Mouse (Mus musculus) lung, adult 2 months (tissue): ENCODE results near the gene Dgkq. TPM values are rescaled to one million over a fixed set of nuclear protein-coding genes. Genes with fewer than 3 reads are reported as not detected.

Experiments
- DNase-seq: peaks from one replicate; pipeline ENCODE4 v3.0.0; 2022
- H3K4me1 ChIP-seq: fragments of 200-500 bp; 2 replicates; pipeline ENCODE4 v1.6.1; 2011; ENCODE audit warnings: low read length; ENCODE audit not compliant: control insufficient read depth, insufficient read depth
- H3K4me3 ChIP-seq: fragments of 200-500 bp; replicated peaks from 2 replicates; pipeline ENCODE3; 2011; ENCODE audit warnings: low read depth, mild to moderate bottlenecking, control low read depth, low read length; ENCODE audit errors: extremely low read depth
- CTCF ChIP-seq: fragments of 200-500 bp; IDR thresholded peaks from 2 replicates; pipeline ENCODE4 v1.5.1; 2011; ENCODE audit warnings: mild to moderate bottlenecking, low read length, control low read depth; ENCODE audit not compliant: insufficient read depth
- POLR2A ChIP-seq: fragments of 200-500 bp; IDR thresholded peaks from 2 replicates; pipeline ENCODE4 v1.6.1; 2011; ENCODE audit warnings: low read depth, mild to moderate bottlenecking, control low read depth, low read length, borderline replicate concordance; ENCODE audit errors: extremely low read depth
- WGBS: fragments of 180-500 bp; shearing (Covaris S2); methylation state at CpG from one replicate; pipeline ENCODE4 v1.1.7; 2018; 5-methylcytosine and 5-hydroxymethylcytosine counted together
- polyA plus RNA-seq: library from polyadenylated mRNA; depleted of rRNA; stranded (reverse); fragments of >200 nt; gene quantifications from 2 replicates; pipeline ENCODE4 v1.2.3, GENCODE M21; 2012

Dgkq gene
- polyA plus RNA-seq, 1 experiment, result 27.5 TPM

DNA sequence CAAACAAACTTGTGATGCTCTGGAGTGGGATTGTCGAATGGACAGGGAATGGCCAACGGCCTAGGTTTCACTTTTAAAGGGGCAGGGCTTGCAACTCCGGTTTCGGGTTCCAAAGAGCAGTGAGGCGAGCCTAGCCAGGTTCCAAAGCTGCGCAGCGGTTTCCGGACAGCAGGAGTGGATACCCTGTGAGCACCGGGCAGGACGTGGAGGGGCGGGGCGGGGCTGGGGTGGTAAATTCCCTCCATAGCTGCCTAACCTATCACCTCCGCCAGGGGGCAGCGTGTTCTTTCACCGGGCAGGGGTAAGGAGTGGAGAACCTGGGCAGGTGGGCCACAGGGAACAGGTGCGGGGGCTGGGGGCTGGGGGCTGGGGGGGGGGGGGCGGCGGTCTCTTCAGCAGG, 22.8 kb upstream of the Dgkq start, which contains the start of gene Fgfrl1:
Fgfrl1 (plus strand) TSS at position 112 of the 400 bp plus-strand sequence.
- peak; percentile 69 for DNase-seq
- WGBS, result 1% methylated on average over 18 of the region's 18 CpGs
- H3K4me3 ChIP-seq, result peak within 1 kb of the TSS; percentile 52
- H3K4me1 ChIP-seq, result peaks cover 6% of the 10 kb centered on the region; the same call in 1 of the 2 replicates
- TF ChIP-seq POLR2A (no peak), CTCF (peak; percentile 46)

DNA sequence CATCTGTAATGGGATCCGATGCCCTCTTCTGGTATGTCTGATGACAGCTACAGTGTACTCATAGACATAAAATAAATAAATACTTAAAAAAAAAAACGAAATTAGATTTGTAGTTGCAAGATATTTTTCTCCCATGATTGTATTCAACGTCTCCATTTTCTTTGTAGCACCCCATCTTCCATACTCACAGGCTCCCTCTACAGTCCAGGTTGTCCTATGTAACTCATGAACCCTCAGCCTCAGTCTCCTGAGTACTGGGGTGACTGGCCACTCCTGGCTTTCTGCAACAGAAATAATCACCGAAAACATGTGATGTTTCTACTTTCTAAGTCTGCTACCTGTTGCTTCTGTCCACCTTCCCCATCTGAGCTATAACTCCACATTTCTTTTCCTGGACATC, 21.7 kb upstream of the Dgkq start:
- DNase-seq, result no peak
- 65% methylated on average over 4 of the region's 4 CpGs for WGBS
- Histone ChIP-seq H3K4me1 (peaks cover 6% of the 10 kb centered on the region; the same call in 1 of the 2 replicates), H3K4me3 (no peak overlapping the region)
- no peak for TF ChIP-seq CTCF
- TF ChIP-seq POLR2A, result no peak

GRCm38 (mm10) chr5:108689091-108689490, 19.6 kb upstream of the Dgkq start:
- Histone ChIP-seq H3K4me3 (no peak overlapping the region), H3K4me1 (peaks cover 4% of the 10 kb centered on the region; the same call in 1 of the 2 replicates)
- WGBS, result 70% methylated on average over 5 of the region's 5 CpGs
- no peak for DNase-seq
- TF ChIP-seq POLR2A (no peak), CTCF (no peak)

DNA sequence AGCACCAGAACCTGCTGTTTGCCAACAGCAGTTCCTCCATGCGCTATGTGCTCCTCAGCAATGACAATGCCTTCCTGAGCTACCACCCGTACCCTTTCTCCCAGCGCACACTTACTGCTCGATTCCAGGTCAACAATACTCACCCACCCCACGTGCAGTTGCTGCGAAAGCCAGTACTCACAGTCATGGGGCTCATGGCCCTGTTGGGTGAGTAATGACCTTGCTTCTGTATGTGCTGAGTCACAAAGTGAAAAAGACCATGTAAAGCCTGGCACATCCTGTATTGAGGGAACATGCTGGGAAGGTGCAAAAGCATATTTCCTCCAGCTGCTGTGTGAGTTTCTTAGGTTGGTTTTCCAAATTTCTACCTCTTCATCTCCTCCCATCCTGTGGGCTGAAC, 11.4 kb upstream of the Dgkq start:
- Histone ChIP-seq H3K4me1 (peaks cover 5% of the 10 kb centered on the region), H3K4me3 (no peak overlapping the region)
- no peak for DNase-seq
- WGBS, result 91% methylated on average over 6 of the region's 6 CpGs
- TF ChIP-seq POLR2A (no peak), CTCF (no peak)

DNA sequence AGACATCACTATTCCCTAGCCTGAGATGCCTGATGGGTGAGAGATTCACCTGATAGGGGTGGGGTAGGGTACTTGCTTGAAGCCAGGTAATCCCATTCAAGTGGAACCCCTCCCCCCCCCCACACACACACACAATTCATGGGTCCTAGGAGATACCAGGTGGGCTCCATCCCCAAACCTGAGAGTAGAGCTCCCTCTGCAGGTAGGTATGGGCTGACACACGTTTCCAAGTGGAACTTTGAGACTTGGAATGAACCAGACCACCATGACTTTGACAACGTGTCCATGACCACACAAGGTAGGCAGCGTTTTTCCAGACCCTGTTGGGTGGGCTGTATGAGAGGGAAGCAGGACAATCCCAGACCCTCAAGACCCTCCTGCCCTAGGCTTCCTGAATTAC, 10.4 kb upstream of the Dgkq start:
- 51% methylated on average over 3 of the region's 3 CpGs for WGBS
- Histone ChIP-seq H3K4me1 (peaks cover 5% of the 10 kb centered on the region), H3K4me3 (no peak overlapping the region)
- TF ChIP-seq CTCF, result peak; percentile 25
- TF ChIP-seq POLR2A, result no peak
- DNase-seq, result no peak

GRCm38 (mm10) chr5:108678296-108678854, 8.9 kb upstream of the Dgkq start:
- H3K4me1 ChIP-seq, result peaks cover 5% of the 10 kb centered on the region
- no peak for TF ChIP-seq CTCF
- TF ChIP-seq POLR2A, result no peak
- DNase-seq, result no peak
- WGBS, result 87% methylated on average over 6 of the region's 6 CpGs
- H3K4me3 ChIP-seq, result no peak overlapping the region

DNA sequence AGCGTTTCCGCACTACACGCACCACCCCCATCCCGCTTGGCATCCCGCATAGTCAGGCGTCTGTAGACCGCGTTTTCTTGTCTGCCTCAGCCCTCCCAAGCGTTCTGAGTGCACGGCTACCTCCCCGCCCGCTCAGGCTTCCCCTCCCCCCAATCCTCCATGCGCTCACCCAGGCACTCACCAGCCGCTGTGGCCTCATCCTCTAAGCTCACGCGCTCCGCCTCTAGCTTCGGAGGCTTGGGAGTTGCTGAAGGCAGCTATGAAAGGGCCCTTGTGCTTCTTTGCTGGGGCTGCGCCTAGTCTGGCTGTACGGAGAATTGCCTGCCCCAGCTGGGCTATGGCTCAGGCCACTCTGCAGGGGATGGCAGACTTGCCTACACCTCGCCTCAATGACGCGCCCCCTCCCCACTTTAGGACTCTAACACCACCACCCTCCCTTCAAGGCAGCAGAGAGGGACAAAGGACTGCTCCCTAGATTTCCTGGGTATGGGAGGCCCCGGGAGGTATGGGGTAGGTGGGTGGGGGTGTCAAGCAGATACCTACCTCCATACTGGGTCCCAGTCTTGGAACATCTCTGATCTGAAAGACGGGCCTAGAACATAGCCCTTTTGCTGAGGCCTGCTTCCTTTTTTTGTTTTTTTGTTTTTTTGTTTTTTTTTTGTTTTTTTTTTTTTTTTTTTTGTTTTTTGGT, 8.3 kb upstream of the Dgkq start:
- DNase-seq, result no peak
- H3K4me3 ChIP-seq, result no peak overlapping the region
- WGBS, result 17% methylated on average over 25 of the region's 25 CpGs
- H3K4me1 ChIP-seq, result peaks cover 5% of the 10 kb centered on the region
- TF ChIP-seq CTCF (no peak), POLR2A (no peak)

- DNase-seq, result no peak
- no peak for TF ChIP-seq POLR2A
- TF ChIP-seq CTCF, result no peak
- Histone ChIP-seq H3K4me1 (peaks cover 5% of the 10 kb centered on the region), H3K4me3 (no peak overlapping the region)
- 36% methylated on average over 5 of the region's 5 CpGs for WGBS
Observed at GRCm38 (mm10) chr5:108676772-108677498, 7.5 kb upstream of the Dgkq start.

DNA sequence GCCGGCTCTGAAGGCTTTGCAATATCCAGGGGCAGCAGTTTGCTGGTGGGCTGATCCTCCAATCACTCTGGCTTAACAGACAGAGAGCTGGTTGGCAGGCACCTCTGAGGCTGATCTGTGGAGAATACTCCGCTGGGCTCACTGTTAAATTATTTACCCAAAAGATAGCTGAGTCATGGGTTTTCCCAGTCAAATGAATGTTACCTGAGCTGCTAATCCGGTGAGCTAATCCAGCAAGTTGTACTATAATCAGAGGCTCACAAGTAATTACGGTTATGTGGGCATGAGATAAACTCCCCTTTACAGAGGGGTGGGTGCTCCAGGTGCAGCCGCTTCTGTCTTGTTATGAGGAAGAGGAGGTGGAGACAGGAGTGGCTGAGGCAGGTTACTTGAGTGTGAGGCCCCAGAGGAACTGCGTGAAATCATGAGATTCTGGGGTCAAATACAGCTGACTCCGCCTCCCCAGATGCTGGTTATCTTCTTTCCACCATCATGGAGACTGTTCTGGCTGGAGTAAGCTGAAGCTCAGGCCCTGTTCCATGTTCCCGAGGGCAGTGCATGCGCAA, 5.9 kb upstream of the Dgkq start, which contains the start of gene Slc26a1:
Slc26a1 (minus strand) TSS at position 319 of the 566 bp plus-strand sequence.
- no peak for TF ChIP-seq CTCF
- TF ChIP-seq POLR2A, result no peak
- 68% methylated on average over 9 of the region's 9 CpGs for WGBS
- H3K4me1 ChIP-seq, result peaks cover 5% of the 10 kb centered on the region
- no peak within 1 kb of the TSS for H3K4me3 ChIP-seq
- no peak for DNase-seq

DNA sequence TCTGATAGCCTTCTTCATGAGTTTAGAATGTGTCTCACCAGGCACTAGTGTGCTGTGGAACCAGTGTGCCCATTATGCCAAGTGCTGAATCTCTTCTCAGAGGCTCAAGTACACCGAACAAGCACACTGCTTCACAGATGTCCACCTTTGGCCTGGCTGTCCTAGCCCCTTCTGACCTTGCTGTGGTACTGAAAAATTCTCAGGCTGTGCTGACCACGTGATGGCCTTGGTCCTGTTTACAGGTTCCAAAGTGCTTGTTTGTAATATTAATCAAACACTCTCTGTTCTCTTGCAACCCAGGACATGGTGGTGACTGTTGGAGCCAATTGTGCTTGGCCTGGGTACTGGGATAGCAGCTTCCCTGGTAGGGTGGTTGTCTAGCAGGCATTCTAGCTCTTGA, 5.2 kb upstream of the Dgkq start:
- TF ChIP-seq POLR2A (no peak), CTCF (no peak)
- H3K4me1 ChIP-seq, result peaks cover 10% of the 10 kb centered on the region
- no peak for DNase-seq
- WGBS, result 71% methylated on average over 2 of the region's 2 CpGs
- H3K4me3 ChIP-seq, result no peak overlapping the region
